Mouse (Mus musculus) MEL (cell line): ENCODE measurements around the gene Mxra7. TPM values are rescaled to one million over a fixed set of nuclear protein-coding genes. Genes with fewer than 3 reads are reported as not detected.

Experiments
- DNase-seq: peaks from one replicate; pipeline ENCODE4 v3.0.0; 2011; ENCODE audit warnings: low read depth, low spot score
- H3K27ac ChIP-seq: 2 replicates; pipeline ENCODE4 v1.5.1; 2012; ENCODE audit warnings: low read depth, mild to moderate bottlenecking, control low read depth, low read length, moderate library complexity; ENCODE audit not compliant: control insufficient read depth
- H3K27me3 ChIP-seq, 2 experiments: fragments of 150-350 bp in 1 of 2; sonication (generic) in 1 of 2; 2 replicates each; pipeline ENCODE4 v1.6.1; 2012; ENCODE audit warnings: low read length in 2 of 2, mild to moderate bottlenecking in 2 of 2, improper control_type of control experiment in 1 of 2, moderate library complexity in 1 of 2; ENCODE audit not compliant: insufficient read depth in 2 of 2, control insufficient read depth in 1 of 2
- H3K36me3 ChIP-seq, 2 experiments: 2 replicates each; pipeline ENCODE4 v1.6.1; 2012 to 2014; ENCODE audit warnings: low read length in 2 of 2, improper control_type of control experiment in 1 of 2, inconsistent platforms in 1 of 2, mild to moderate bottlenecking in 1 of 2; ENCODE audit not compliant: insufficient read depth in 2 of 2, control insufficient read depth in 1 of 2
- H3K4me1 ChIP-seq, 2 experiments: fragments of 150-350 bp in 1 of 2; sonication (generic) in 1 of 2; 2 replicates each; pipeline ENCODE4 v1.6.1; 2012; ENCODE audit warnings: low read length in 2 of 2, improper control_type of control experiment in 1 of 2, mild to moderate bottlenecking in 1 of 2; ENCODE audit not compliant: insufficient read depth in 2 of 2, control insufficient read depth in 1 of 2
- H3K4me3 ChIP-seq, 2 experiments: fragments of 150-350 bp in 1 of 2; sonication (generic) in 1 of 2; 2 replicates each; pipeline ENCODE4 v1.5.1; 2012; ENCODE audit warnings: low read depth in 2 of 2, low read length in 2 of 2, mild to moderate bottlenecking in 2 of 2, moderate library complexity in 2 of 2, control low read depth in 1 of 2, improper control_type of control experiment in 1 of 2; ENCODE audit not compliant: control insufficient read depth in 1 of 2, insufficient read depth in 1 of 2
- H3K79me2 ChIP-seq: 2 replicates; pipeline ENCODE4 v1.6.1; 2012; ENCODE audit warnings: mild to moderate bottlenecking, low read length, moderate library complexity; ENCODE audit not compliant: control insufficient read depth, poor library complexity, insufficient read depth
- H3K9ac ChIP-seq: 2 replicates; pipeline ENCODE4 v1.6.1; 2012; ENCODE audit warnings: low read depth, mild to moderate bottlenecking, control low read depth, low read length, moderate library complexity; ENCODE audit not compliant: control insufficient read depth, poor library complexity, severe bottlenecking
- H3K9me3 ChIP-seq: fragments of 150-350 bp; sonication (generic); replicated peaks from 2 replicates; pipeline ENCODE4 v1.6.1; 2012; ENCODE audit warnings: mild to moderate bottlenecking, low read length, improper control_type of control experiment, moderate library complexity; ENCODE audit not compliant: insufficient read depth
- CTCF ChIP-seq, 3 experiments: IDR thresholded peaks in 2 of 3; conservative IDR thresholded peaks in 1 of 3; 2 replicates each; pipeline ENCODE4 v1.5.1; 2011 to 2012; ENCODE audit warnings: low read length in 3 of 3, low read depth in 2 of 3, mild to moderate bottlenecking in 2 of 3, improper control_type of control experiment in 1 of 3, inconsistent platforms in 1 of 3, mixed read lengths in 1 of 3, moderate library complexity in 1 of 3; ENCODE audit not compliant: control insufficient read depth in 1 of 3, insufficient read depth in 1 of 3, poor library complexity in 1 of 3, severe bottlenecking in 1 of 3
- E2F4 ChIP-seq: IDR thresholded peaks from 2 replicates; pipeline ENCODE4 v1.6.1; 2011; ENCODE audit warnings: low read depth, low read length, improper control_type of control experiment, borderline replicate concordance
- ETS1 ChIP-seq: IDR thresholded peaks from 2 replicates; pipeline ENCODE4 v1.6.1; 2012; ENCODE audit warnings: low read depth, mild to moderate bottlenecking, inconsistent platforms, low read length, improper control_type of control experiment, moderate library complexity
- MAFK ChIP-seq: IDR thresholded peaks from 2 replicates; pipeline ENCODE4 v1.6.1; 2011; ENCODE audit warnings: low read depth, mild to moderate bottlenecking, low read length, improper control_type of control experiment, borderline replicate concordance
- MAZ ChIP-seq: IDR thresholded peaks from 2 replicates; pipeline ENCODE4 v1.6.1; 2012; ENCODE audit warnings: low read depth, mild to moderate bottlenecking, inconsistent platforms, low read length, improper control_type of control experiment
- MYB ChIP-seq: IDR thresholded peaks from 2 replicates; pipeline ENCODE4 v1.6.1; 2011; ENCODE audit warnings: mild to moderate bottlenecking, low read depth, low read length, improper control_type of control experiment
- MYC ChIP-seq: IDR thresholded peaks from 2 replicates; pipeline ENCODE4 v1.6.1; 2011; ENCODE audit warnings: low read depth, mild to moderate bottlenecking, low read length, improper control_type of control experiment, moderate library complexity
- NELFE ChIP-seq: IDR thresholded peaks from 2 replicates; pipeline ENCODE4 v1.6.1; 2011; ENCODE audit warnings: low read depth, low read length, improper control_type of control experiment
- POLR2AphosphoS5 ChIP-seq: IDR thresholded peaks from 2 replicates; pipeline ENCODE4 v1.6.1; 2012; ENCODE audit warnings: low read depth, borderline replicate concordance, mild to moderate bottlenecking, inconsistent platforms, low read length, moderate library complexity, mixed read lengths
- RAD21 ChIP-seq: IDR thresholded peaks from 2 replicates; pipeline ENCODE4 v1.6.1; 2011; ENCODE audit warnings: mild to moderate bottlenecking, low read depth, low read length, improper control_type of control experiment
- SMC3 ChIP-seq: IDR thresholded peaks from 2 replicates; pipeline ENCODE4 v1.6.1; 2011; ENCODE audit warnings: low read depth, low read length, improper control_type of control experiment
- TAL1 ChIP-seq: IDR thresholded peaks from 2 replicates; pipeline ENCODE4 v1.6.1; 2012; ENCODE audit warnings: mild to moderate bottlenecking, inconsistent platforms, low read length, moderate library complexity, mixed read lengths
- TCF12 ChIP-seq: IDR thresholded peaks from 2 replicates; pipeline ENCODE4 v1.6.1; 2014; ENCODE audit warnings: low read depth, mild to moderate bottlenecking, inconsistent platforms, low read length, improper control_type of control experiment, moderate library complexity
- ZC3H11A ChIP-seq: IDR thresholded peaks from 2 replicates; pipeline ENCODE4 v1.6.1; 2012; ENCODE audit warnings: low read depth, mild to moderate bottlenecking, inconsistent platforms, low read length, improper control_type of control experiment
- ZKSCAN1 ChIP-seq: IDR thresholded peaks from 2 replicates; pipeline ENCODE4 v1.6.1; 2012; ENCODE audit warnings: low read depth, mild to moderate bottlenecking, inconsistent platforms, low read length, improper control_type of control experiment, moderate library complexity
- ZMIZ1 ChIP-seq: IDR thresholded peaks from 2 replicates; pipeline ENCODE4 v1.6.1; 2012; ENCODE audit warnings: low read depth, mild to moderate bottlenecking, inconsistent platforms, low read length, improper control_type of control experiment, moderate library complexity
- ZNF384 ChIP-seq: IDR thresholded peaks from 2 replicates; pipeline ENCODE4 v1.6.1; 2012; ENCODE audit warnings: low read depth, mild to moderate bottlenecking, inconsistent platforms, low read length, improper control_type of control experiment
- polyA plus RNA-seq, 2 experiments: library from polyadenylated mRNA; stranded (reverse) in 1 of 2; unstranded in 1 of 2; fragments of >175 nt in 1 of 2; fragments of >200 nt in 1 of 2; gene quantifications; 2 replicates each; pipeline versions ENCODE4 v1.2.1 to v1.2.4; 2012; ENCODE audit warnings: low replicate concordance in 2 of 2, low read depth in 1 of 2; ENCODE audit not compliant: insufficient read length in 2 of 2, insufficient read depth in 1 of 2, missing spikeins in 1 of 2
- total RNA-seq: library from RNA; depleted of rRNA; stranded (reverse); fragments of 300-350 nt; gene quantifications from 2 replicates; pipeline ENCODE4 v1.2.3, GENCODE M21; 2012

The Mxra7 gene
- total and polyA plus RNA-seq, 3 experiments = 2.7 to 9.3 TPM; not detected in 1

GRCm38 (mm10) chr11:116842531-116843260, 14.8 kb upstream of the Mxra7 start (continued):
- peak; percentile 91 for TF ChIP-seq MYC
- no peak for TF ChIP-seq ZKSCAN1
- TF ChIP-seq ZMIZ1 = no peak
- no peak for TF ChIP-seq MYB
- 0 out of 2 replicates have a peak, but pooled peaks have one; percentile 13 for TF ChIP-seq ETS1
- TF ChIP-seq E2F4 = no peak
- TF ChIP-seq TAL1 = no peak
- no peak for TF ChIP-seq NELFE
- no peak for TF ChIP-seq ZNF384
- peak; percentile 41; the same call in 1 of the 2 replicates for TF ChIP-seq MAZ
- no peak for TF ChIP-seq MAFK
- no peak for TF ChIP-seq ZC3H11A
- no peak for TF ChIP-seq POLR2AphosphoS5
- TF ChIP-seq, all 39 proteins: peak for 12

GRCm38 (mm10) chr11:116840748-116841147, 12.9 kb upstream of the Mxra7 start:
- Histone ChIP-seq H3K4me3 (peak overlapping the region; percentile 34 to 94; a peak in 2 of 4 replicates), H3K79me2 (peaks cover 67% of the 10 kb centered on the region), H3K4me1 (peaks cover 3 to 33% of the 10 kb centered on the region in 2 experiments), H3K27me3 (no peaks in the 10 kb centered on the region), H3K9ac (peak overlapping the region; percentile 28), H3K27ac (no peak overlapping the region), H3K9me3 (no peaks in the 10 kb centered on the region), H3K36me3 (peaks cover 34 to 40% of the 10 kb centered on the region in 2 experiments)
- DNase-seq = no peak
- TF ChIP-seq TCF12 (no peak), CTCF (IDR thresholded peaks at IDR 0.05 in 2 of 3, conservative IDR thresholded peaks at IDR 0.05 in 1 of 3; ENCODE audit: control insufficient read depth in 1 of 3, insufficient read depth in 1 of 3, low read depth in 2 of 3, low read length in 3 of 3, poor library complexity in 1 of 3, severe bottlenecking in 1 of 3) (no peak), MAFK (no peak), ZC3H11A (no peak), TAL1 (no peak), SMC3 (no peak)

- no peak overlapping the region for H3K4me3 ChIP-seq
- DNase-seq = no peak
- H3K79me2 ChIP-seq = peaks cover 56% of the 10 kb centered on the region
- H3K9ac ChIP-seq = no peak overlapping the region
- H3K4me1 ChIP-seq = peaks cover 8 to 41% of the 10 kb centered on the region in 2 experiments
- H3K27me3 ChIP-seq = no peaks in the 10 kb centered on the region
- no peak for TF ChIP-seq RAD21
- TF ChIP-seq ZNF384 = no peak
- no peak for TF ChIP-seq ETS1
- no peak overlapping the region for H3K27ac ChIP-seq
- peaks cover 34 to 37% of the 10 kb centered on the region in 2 experiments for H3K36me3 ChIP-seq
- H3K9me3 ChIP-seq = no peaks in the 10 kb centered on the region
Observed at GRCm38 (mm10) chr11:116839601-116840000, 11.8 kb upstream of the Mxra7 start.
